Mouse (Mus musculus) embryonic facial prominence, embryonic 14.5 days (tissue): ENCODE measurements around the gene Cd70. TPM values are rescaled to one million over a fixed set of nuclear protein-coding genes. Genes with fewer than 3 reads are reported as not detected.
A peak's percentile ranks its signal among the peaks of the same experiment; 100 is the strongest.

Experiments
- ATAC-seq: fragments of 200-750 bp; cut with Nextera tagmentation; 2 replicates; pipeline ENCODE4 v1.8.0; 2017; ENCODE audit warnings: low read depth, moderate number of reproducible peaks, moderate TSS enrichment
- DNase-seq: peaks from one replicate; pipeline ENCODE4 v3.0.0-alpha.2; 2015; ENCODE audit warnings: low spot score
- H3K27ac ChIP-seq: fragments of 300-500 bp; sonication (generic); replicated peaks from 2 replicates; pipeline ENCODE4 v1.5.1; 2014; ENCODE audit warnings: low read depth, mild to moderate bottlenecking, low read length, moderate library complexity
- H3K27me3 ChIP-seq: fragments of 300-500 bp; sonication (generic); replicated peaks from 2 replicates; pipeline ENCODE4 v1.6.1; 2014; ENCODE audit warnings: low read length; ENCODE audit not compliant: control insufficient read depth, insufficient read depth
- H3K36me3 ChIP-seq: fragments of 300-500 bp; sonication (generic); 2 replicates; pipeline ENCODE4 v1.6.1; 2014; ENCODE audit warnings: low read length, mixed read lengths; ENCODE audit not compliant: control insufficient read depth, insufficient read depth
- H3K4me1 ChIP-seq: fragments of 300-500 bp; sonication (generic); 2 replicates; pipeline ENCODE4 v1.6.1; 2014; ENCODE audit warnings: antibody characterized with exemption, low read length; ENCODE audit not compliant: control insufficient read depth, insufficient read depth
- H3K4me2 ChIP-seq: fragments of 300-500 bp; sonication (generic); 2 replicates; pipeline ENCODE4 v1.6.1; 2014; ENCODE audit warnings: low read depth, mild to moderate bottlenecking, low read length, moderate library complexity, mixed read lengths
- H3K4me3 ChIP-seq: fragments of 300-500 bp; sonication (generic); 2 replicates; pipeline ENCODE4 v1.5.1; 2014; ENCODE audit warnings: low read depth, mild to moderate bottlenecking, low read length
- H3K9ac ChIP-seq: fragments of 300-500 bp; sonication (generic); 2 replicates; pipeline ENCODE4 v1.6.1; 2014; ENCODE audit warnings: low read depth, mild to moderate bottlenecking, low read length, moderate library complexity, mixed read lengths
- H3K9me3 ChIP-seq: fragments of 300-500 bp; sonication (generic); 2 replicates; pipeline ENCODE4 v1.6.1; 2016; ENCODE audit warnings: low read length; ENCODE audit not compliant: control insufficient read depth
- WGBS: fragments of 180-500 bp; shearing (Covaris S2); extraction: QIAGEN DNeasy Blood & Tissue Kit; methylation state at CpG from one replicate; pipeline ENCODE4 v1.1.7; 2014; 5-methylcytosine and 5-hydroxymethylcytosine counted together
- polyA plus RNA-seq: library from polyadenylated mRNA; unstranded; fragments of >200 nt; fragmentation: Nextera tagmentation; extraction: Ambion mirVana; gene quantifications from 2 replicates; pipeline ENCODE4 v1.2.1, GENCODE M21; 2014

The Cd70 gene
- polyA plus RNA-seq, 1 experiment from 2014 or later, result not detected

DNA sequence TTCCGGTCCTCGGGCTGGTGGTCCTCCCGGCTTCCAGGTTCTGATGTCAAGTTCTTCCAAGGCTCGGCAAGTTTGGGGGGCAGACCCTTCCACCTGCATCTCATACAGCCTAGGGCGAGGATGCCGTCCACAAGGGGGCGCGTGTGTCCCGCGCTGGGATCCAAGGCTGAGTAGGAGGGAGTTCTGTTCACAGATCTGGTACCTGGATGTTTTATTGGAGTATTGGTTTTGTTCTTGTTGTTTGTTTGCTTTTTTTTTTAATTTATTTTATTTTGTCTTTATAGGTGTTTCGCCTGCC is 53.0 kb downstream of the Cd70 start:
- peak; percentile 58 for DNase-seq
- Histone ChIP-seq H3K27me3 (no peaks in the 10 kb centered on the region), H3K4me2 (peak overlapping the region; percentile 52), H3K36me3 (no peaks in the 10 kb centered on the region), H3K9ac (no peak overlapping the region), H3K4me1 (0 out of 2 replicates have a peak, but pooled peaks cover 4% of the 10 kb centered on the region), H3K4me3 (peak overlapping the region; percentile 20; the same call in 1 of the 2 replicates), H3K27ac (no peak overlapping the region), H3K9me3 (no peaks in the 10 kb centered on the region)
- WGBS, result 2% methylated on average over 10 of the region's 11 CpGs
- ATAC-seq, result peak; percentile 89

Other genes starting within 250 kb of the Cd70 start
- 24.7 and 32.7 TPM in 2 replicates for gene Mllt1, start 214.4 kb downstream of the Cd70 start, polyA plus RNA-seq
- 1.3 and 2.4 TPM in 2 replicates for gene Acer1, start 167.7 kb downstream of the Cd70 start, polyA plus RNA-seq
- gene Clpp, start 159.5 kb downstream of the Cd70 start, polyA plus RNA-seq, result 140 and 142 TPM in 2 replicates
- 35.7 and 39.8 TPM in 2 replicates for gene Alkbh7, start 152.4 kb downstream of the Cd70 start, polyA plus RNA-seq
- gene Pspn, start 149.8 kb downstream of the Cd70 start, polyA plus RNA-seq, result 0.84 TPM in 1 of 2 replicates, not detected in the other
- gene Gtf2f1, start 138.5 kb downstream of the Cd70 start, polyA plus RNA-seq, result 55.4 and 55.5 TPM in 2 replicates
- gene Gm17949, start 138.3 kb downstream of the Cd70 start, polyA plus RNA-seq, result 0.19 and 0.41 TPM in 2 replicates
- gene Khsrp, start 118.3 kb downstream of the Cd70 start, polyA plus RNA-seq, result 43.5 and 44.9 TPM in 2 replicates
- not detected in 2 replicates for gene Slc25a41, start 108.1 kb downstream of the Cd70 start, polyA plus RNA-seq
- 5.5 and 8.1 TPM in 2 replicates for gene Crb3, start 90.7 kb downstream of the Cd70 start, polyA plus RNA-seq
- gene Slc25a23, start 89.9 kb downstream of the Cd70 start, polyA plus RNA-seq, result 6.9 and 7.8 TPM in 2 replicates
- gene Dennd1c, start 71.3 kb downstream of the Cd70 start, polyA plus RNA-seq, result 1.6 and 2.1 TPM in 2 replicates
- 22.9 and 28.7 TPM in 2 replicates for gene Tubb4a, start 62.0 kb downstream of the Cd70 start, polyA plus RNA-seq
- gene Tnfsf9, start 44.5 kb downstream of the Cd70 start, polyA plus RNA-seq, result 4.1 and 5.0 TPM in 2 replicates
- 0.08 TPM in 1 of 2 replicates, not detected in the other for gene Tnfsf14, start 44.4 kb upstream of the Cd70 start, polyA plus RNA-seq
- gene C3, start 78.4 kb upstream of the Cd70 start, polyA plus RNA-seq, result 2.0 and 4.6 TPM in 2 replicates
- gene Gpr108, start 98.7 kb upstream of the Cd70 start, polyA plus RNA-seq, result 36.9 and 37.1 TPM in 2 replicates
- gene Trip10, start 99.7 kb upstream of the Cd70 start, polyA plus RNA-seq, result 32.3 and 36.0 TPM in 2 replicates
- gene Vav1, start 129.3 kb upstream of the Cd70 start, polyA plus RNA-seq, result 4.0 and 4.8 TPM in 2 replicates
- gene Adgre1, start 208.9 kb upstream of the Cd70 start, polyA plus RNA-seq, result 9.8 and 11.5 TPM in 2 replicates